20 mouse cellular contexts compared by ENCODE assay signal in the genomic region with DNA sequence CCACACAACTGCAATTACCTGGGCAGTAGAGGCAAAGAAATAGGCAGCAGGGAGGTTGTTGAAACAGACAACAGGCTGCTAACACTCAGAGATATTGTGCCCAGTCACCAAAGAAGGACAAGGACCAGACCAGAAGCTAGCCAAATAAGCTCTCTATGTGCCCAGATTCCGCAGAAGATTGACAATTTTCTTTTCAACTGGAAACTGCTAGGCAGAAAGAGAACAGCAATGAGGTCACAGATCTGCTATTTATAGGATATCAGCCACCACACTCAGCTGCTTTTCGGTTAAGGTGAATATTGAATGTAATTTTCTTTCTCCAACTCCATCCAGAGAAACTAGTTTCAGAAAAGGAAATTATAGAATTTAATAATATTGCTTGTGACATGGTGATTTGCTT.
DNase-seq lines count a peak whose midpoint lies in the region; ATAC-seq lines count a peak whose summit lies in the region.
"Had no signal": no experiment of that assay in that cellular context is flagged by ENCODE, and none has a peak within 500 bp of the region (broad histone marks: within the 10 kb centered on the region; RNA-seq: fewer than 3 reads in every experiment).

No protein-coding gene starts in this region.

- no peak overlapping the region for H3K27ac ChIP-seq in forebrain, embryonic 14.5 days (ENCODE audit: low read depth, low read length)
- no peak overlapping the region for H3K27ac ChIP-seq in forebrain, embryonic 15.5 days (replicated peaks)
- peak overlapping the region; percentile 59; the same call in 1 of the 2 replicates for H3K27ac ChIP-seq in heart, embryonic 13.5 days (replicated peaks)
- H3K27ac ChIP-seq in neural tube, embryonic 13.5 days (replicated peaks): peak overlapping the region; percentile 18; the same call in 1 of the 2 replicates
- H3K27ac ChIP-seq in limb, embryonic 10.5 days: peak overlapping the region; percentile 71
- H3K27ac ChIP-seq: embryonic facial prominence, embryonic 15.5 days had no signal

- ATAC-seq in forebrain, embryonic 14.5 days: peak; percentile 25; the same call in 1 of the 2 replicates
- no peak for ATAC-seq in forebrain, embryonic 15.5 days (replicated peaks)
- ATAC-seq in heart, embryonic 13.5 days (ENCODE audit: extremely low read depth, insufficient number of reproducible peaks, low FRiP score, low TSS enrichment): no peak
- no peak for ATAC-seq in neural tube, embryonic 13.5 days (ENCODE audit: low read depth)
- ATAC-seq: inflammation-experienced regulatory T-cells, adult 6 months had no signal

- no peak overlapping the region for H3K9ac ChIP-seq in forebrain, embryonic 14.5 days (ENCODE audit: low read length)
- no peak overlapping the region for H3K9ac ChIP-seq in forebrain, embryonic 15.5 days (replicated peaks)
- no peak overlapping the region for H3K9ac ChIP-seq in heart, embryonic 13.5 days
- no peak overlapping the region for H3K9ac ChIP-seq in neural tube, embryonic 13.5 days
- H3K9ac ChIP-seq: embryonic facial prominence, embryonic 15.5 days; heart, embryonic 12.5 days; hindbrain, embryonic 14.5 days had no signal

- H3K36me3 ChIP-seq in forebrain, embryonic 14.5 days (ENCODE audit: control insufficient read depth, insufficient read depth, low read length): no peaks in the 10 kb centered on the region
- no peaks in the 10 kb centered on the region for H3K36me3 ChIP-seq in forebrain, embryonic 15.5 days
- H3K36me3 ChIP-seq in heart, embryonic 13.5 days: no peaks in the 10 kb centered on the region
- H3K36me3 ChIP-seq in neural tube, embryonic 13.5 days: no peaks in the 10 kb centered on the region
- no peaks in the 10 kb centered on the region for H3K36me3 ChIP-seq in limb, embryonic 10.5 days
- H3K36me3 ChIP-seq: embryonic facial prominence, embryonic 15.5 days; heart, embryonic 12.5 days had no signal

- H3K4me1 ChIP-seq in forebrain, embryonic 14.5 days (ENCODE audit: control insufficient read depth, insufficient read depth, low read length): peaks cover 22% of the 10 kb centered on the region
- H3K4me1 ChIP-seq in forebrain, embryonic 15.5 days: peaks cover 21% of the 10 kb centered on the region
- peaks cover 17% of the 10 kb centered on the region for H3K4me1 ChIP-seq in heart, embryonic 13.5 days
- H3K4me1 ChIP-seq in neural tube, embryonic 13.5 days (replicated peaks): peaks cover 40% of the 10 kb centered on the region
- peaks cover 45% of the 10 kb centered on the region for H3K4me1 ChIP-seq in limb, embryonic 10.5 days
- H3K4me1 ChIP-seq: embryonic facial prominence, embryonic 15.5 days had no signal

- H3K9me3 ChIP-seq in forebrain, embryonic 14.5 days (replicated peaks; ENCODE audit: control insufficient read depth, low read length): no peaks in the 10 kb centered on the region
- no peaks in the 10 kb centered on the region for H3K9me3 ChIP-seq in forebrain, embryonic 15.5 days
- H3K9me3 ChIP-seq in heart, embryonic 13.5 days: no peaks in the 10 kb centered on the region
- H3K9me3 ChIP-seq in neural tube, embryonic 13.5 days: no peaks in the 10 kb centered on the region
- no peaks in the 10 kb centered on the region for H3K9me3 ChIP-seq in limb, embryonic 10.5 days (replicated peaks)
- H3K9me3 ChIP-seq: embryonic facial prominence, embryonic 15.5 days; heart, embryonic 12.5 days had no signal

- no peak overlapping the region for H3K4me2 ChIP-seq in forebrain, embryonic 14.5 days (ENCODE audit: low read length)
- H3K4me2 ChIP-seq in forebrain, embryonic 15.5 days (replicated peaks): no peak overlapping the region
- H3K4me2 ChIP-seq in heart, embryonic 13.5 days: no peak overlapping the region
- H3K4me2 ChIP-seq in neural tube, embryonic 13.5 days: no peak overlapping the region
- H3K4me2 ChIP-seq: embryonic facial prominence, embryonic 15.5 days had no signal

- H3K4me3 ChIP-seq in forebrain, embryonic 14.5 days (ENCODE audit: low read depth, low read length): no peak overlapping the region
- H3K4me3 ChIP-seq in forebrain, embryonic 15.5 days: no peak overlapping the region
- no peak overlapping the region for H3K4me3 ChIP-seq in heart, embryonic 13.5 days
- no peak overlapping the region for H3K4me3 ChIP-seq in neural tube, embryonic 13.5 days
- H3K4me3 ChIP-seq in limb, embryonic 10.5 days: no peak overlapping the region
- H3K4me3 ChIP-seq: embryonic facial prominence, embryonic 15.5 days; erythroblast, embryonic 14.5 days; heart, embryonic 12.5 days had no signal

- peak; percentile 49 for DNase-seq in forebrain, embryonic 14.5 days (ENCODE audit: low spot score)
- no peak for DNase-seq in heart, postnatal 4 days
- DNase-seq in neural tube, embryonic 10.5 days (ENCODE audit: extremely low spot score, low spot score): no peak
- DNase-seq in limb, embryonic 10.5 days (ENCODE audit: low spot score): no peak
- no peak for DNase-seq in spleen, postnatal 14 days (ENCODE audit: low spot score in 2 of 2)
- DNase-seq: adrenal gland, postnatal 10 days; cerebellum, adult 8-10 months; gastrocnemius, postnatal 10 days; heart, adult 18-20 months; heart, postnatal 36 days; kidney, adult 11 months; kidney, adult 9 months had no signal

- H3K27me3 ChIP-seq in forebrain, embryonic 14.5 days (replicated peaks; ENCODE audit: control insufficient read depth, insufficient read depth, low read length): no peaks in the 10 kb centered on the region
- H3K27me3 ChIP-seq in forebrain, embryonic 15.5 days: no peaks in the 10 kb centered on the region
- H3K27me3 ChIP-seq in heart, embryonic 13.5 days (replicated peaks): no peaks in the 10 kb centered on the region
- no peaks in the 10 kb centered on the region for H3K27me3 ChIP-seq in neural tube, embryonic 13.5 days
- no peaks in the 10 kb centered on the region for H3K27me3 ChIP-seq in limb, embryonic 10.5 days (ENCODE audit: low read depth, poor library complexity, severe bottlenecking)
- H3K27me3 ChIP-seq: embryonic facial prominence, embryonic 15.5 days; heart, embryonic 12.5 days had no signal

- WGBS in forebrain, embryonic 14.5 days: 18% methylated on average over 2 of the region's 2 CpGs
- WGBS in forebrain, embryonic 15.5 days: 27% methylated on average over 2 of the region's 2 CpGs
- WGBS in heart, embryonic 13.5 days: 31% methylated on average over 2 of the region's 2 CpGs
- 40% methylated on average over 2 of the region's 2 CpGs for WGBS in neural tube, embryonic 13.5 days
- 76% methylated on average over 2 of the region's 2 CpGs for WGBS in limb, embryonic 10.5 days

Comparison
In these comparisons a context has a peak if more than half of its experiments do, and no peak if none do; other contexts are left out.
1. H3K27ac ChIP-seq: peak in heart, embryonic 13.5 days (single experiment), neural tube, embryonic 13.5 days (single experiment) and limb, embryonic 10.5 days (single experiment); none in forebrain, embryonic 14.5 days (single experiment) and forebrain, embryonic 15.5 days (single experiment).